Comparison of ENCODE assay signal across 18 mouse cellular contexts in genomic region chr8:56439417-56439816, GRCm38 (mm10).
A peak's percentile ranks its signal among the peaks of the same experiment; 100 is the strongest.
DNase-seq lines count a peak whose midpoint lies in the region; ATAC-seq and TF ChIP-seq lines count a peak whose summit lies in the region.
"Had no signal": no experiment of that assay in that cellular context is flagged by ENCODE, and none has a peak within 500 bp of the region (broad histone marks: within the 10 kb centered on the region; RNA-seq: fewer than 3 reads in every experiment).

No protein-coding gene starts in this region.

- no peaks in the 10 kb centered on the region for H3K4me1 ChIP-seq in forebrain, postnatal 0 days (ENCODE audit: insufficient read depth)
- H3K4me1 ChIP-seq: heart, embryonic 12.5 days; midbrain, embryonic 12.5 days had no signal

- peak; percentile 100 for ATAC-seq in granulocyte monocyte progenitor cell, adult 5-6 weeks (replicated peaks; ENCODE audit: poor library complexity, severe bottlenecking)
- no peak for ATAC-seq in forebrain, postnatal 0 days

- DNase-seq in gastrocnemius, adult 18-20 months (ENCODE audit: low spot score) = peak; percentile 10
- no peak for DNase-seq in gastrocnemius, adult 8-10 months (ENCODE audit: low spot score in 2 of 2)
- peak; percentile 19 for DNase-seq in urinary bladder, postnatal 14 days (ENCODE audit: low spot score)
- no peak for DNase-seq in urinary bladder, postnatal 25 days (ENCODE audit: low spot score)
- DNase-seq in forebrain, postnatal 0 days = no peak
- no peak for DNase-seq in embryo, embryonic 9.5 days (ENCODE audit: extremely low spot score)
- no peak for DNase-seq in layer of hippocampus, postnatal 36 days
- DNase-seq: adrenal gland, postnatal 25 days; B cell, adult 2 months; cerebellum, postnatal 14 days; heart, postnatal 4 days; kidney, adult 9 months; kidney, postnatal 4 days; thymus, postnatal 36 days had no signal

- H3K27ac ChIP-seq in forebrain, postnatal 0 days (ENCODE audit: low read depth, low read length) = no peak overlapping the region
- H3K27ac ChIP-seq: midbrain, embryonic 12.5 days; stomach, postnatal 0 days had no signal

- no peak for TF ChIP-seq CTCF in forebrain, postnatal 0 days (IDR thresholded peaks at IDR 0.05; ENCODE audit: low read depth)

- no peak overlapping the region for H3K4me3 ChIP-seq in forebrain, postnatal 0 days (ENCODE audit: low read depth, low read length)
- H3K4me3 ChIP-seq: heart, embryonic 12.5 days; midbrain, embryonic 12.5 days had no signal

- H3K4me2 ChIP-seq in forebrain, postnatal 0 days (ENCODE audit: low read depth) = no peak overlapping the region
- H3K4me2 ChIP-seq: heart, embryonic 12.5 days; midbrain, embryonic 12.5 days had no signal

- WGBS in forebrain, postnatal 0 days = 76% methylated on average over 1 of the region's 1 CpGs

- no peaks in the 10 kb centered on the region for H3K27me3 ChIP-seq in forebrain, postnatal 0 days (ENCODE audit: insufficient read depth, low read length)
- H3K27me3 ChIP-seq: heart, embryonic 12.5 days; midbrain, embryonic 12.5 days had no signal

- no peaks in the 10 kb centered on the region for H3K36me3 ChIP-seq in forebrain, postnatal 0 days (ENCODE audit: insufficient read depth)
- H3K36me3 ChIP-seq: heart, embryonic 12.5 days; midbrain, embryonic 12.5 days had no signal

- H3K9me3 ChIP-seq in forebrain, postnatal 0 days (ENCODE audit: low read length) = no peaks in the 10 kb centered on the region
- H3K9me3 ChIP-seq: heart, embryonic 12.5 days; midbrain, embryonic 12.5 days had no signal

- H3K9ac ChIP-seq in forebrain, postnatal 0 days = no peak overlapping the region
- H3K9ac ChIP-seq: heart, embryonic 12.5 days; midbrain, embryonic 12.5 days had no signal

Comparison
In these comparisons a context has a peak if more than half of its experiments do, and no peak if none do; other contexts are left out.
1. DNase-seq: peak in gastrocnemius, adult 18-20 months (single experiment) and urinary bladder, postnatal 14 days (single experiment); none in gastrocnemius, adult 8-10 months (0 of 2), urinary bladder, postnatal 25 days (single experiment), forebrain, postnatal 0 days (single experiment), embryo, embryonic 9.5 days (single experiment) and layer of hippocampus, postnatal 36 days (0 of 2).